ENCODE assay signal across 26 mouse cellular contexts in genomic region chr12:25250881-25251280, GRCm38 (mm10).
DNase-seq lines count a peak whose midpoint lies in the region; ATAC-seq and TF ChIP-seq lines count a peak whose summit lies in the region.
"Had no signal": no experiment of that assay in that cellular context is flagged by ENCODE, and none has a peak within 500 bp of the region (broad histone marks: within the 10 kb centered on the region; RNA-seq: fewer than 3 reads in every experiment).

No protein-coding gene starts in this region.

- H3K36me3 ChIP-seq in kidney, adult 2 months (ENCODE audit: control insufficient read depth, insufficient read depth, low read length): no peaks in the 10 kb centered on the region
- H3K36me3 ChIP-seq in kidney, embryonic 15.5 days: no peaks in the 10 kb centered on the region
- H3K36me3 ChIP-seq in lung, embryonic 14.5 days (ENCODE audit: insufficient read depth): no peaks in the 10 kb centered on the region
- H3K36me3 ChIP-seq in spleen, adult 2 months (ENCODE audit: control insufficient read depth, insufficient read depth, low read length): no peaks in the 10 kb centered on the region
- H3K36me3 ChIP-seq: embryonic facial prominence, embryonic 13.5 days; heart, embryonic 13.5 days; liver, embryonic 15.5 days; midbrain, embryonic 12.5 days had no signal

- WGBS in kidney, adult 2 months: 53% methylated on average over 3 of the region's 3 CpGs
- 55% methylated on average over 3 of the region's 3 CpGs for WGBS in kidney, embryonic 15.5 days
- WGBS in lung, embryonic 14.5 days: 50% methylated on average over 3 of the region's 3 CpGs
- 89% methylated on average over 3 of the region's 3 CpGs for WGBS in spleen, adult 2 months

- H3K27ac ChIP-seq in kidney, adult 2 months (ENCODE audit: insufficient read depth, low read depth, low read length): 0 out of 2 replicates have a peak overlapping the region, but pooled peaks have one; percentile 34
- no peak overlapping the region for H3K27ac ChIP-seq in kidney, embryonic 15.5 days
- peak overlapping the region; percentile 5; the same call in 1 of the 2 replicates for H3K27ac ChIP-seq in lung, embryonic 14.5 days (ENCODE audit: low read depth)
- peak overlapping the region; percentile 4; the same call in 1 of the 2 replicates for H3K27ac ChIP-seq in spleen, adult 2 months (ENCODE audit: insufficient read depth, low read length)
- H3K27ac ChIP-seq: embryonic facial prominence, embryonic 13.5 days; forebrain, embryonic 13.5 days; heart, embryonic 13.5 days; midbrain, embryonic 12.5 days; stomach, postnatal 0 days had no signal

- peaks cover 20% of the 10 kb centered on the region; the same call in 1 of the 2 replicates for H3K4me1 ChIP-seq in kidney, adult 2 months (ENCODE audit: control insufficient read depth, insufficient read depth, low read length)
- peaks cover 15% of the 10 kb centered on the region for H3K4me1 ChIP-seq in kidney, embryonic 15.5 days
- H3K4me1 ChIP-seq in lung, embryonic 14.5 days (ENCODE audit: insufficient read depth): peaks cover 5% of the 10 kb centered on the region
- peaks cover 12% of the 10 kb centered on the region; the same call in 1 of the 2 replicates for H3K4me1 ChIP-seq in spleen, adult 2 months (ENCODE audit: control insufficient read depth, insufficient read depth, insufficient read length)

- no peak for TF ChIP-seq POLR2A in kidney, adult 2 months (IDR thresholded peaks at IDR 0.05; ENCODE audit: low read depth, low read length)
- TF ChIP-seq POLR2A in spleen, adult 2 months (IDR thresholded peaks at IDR 0.05; ENCODE audit: low read depth, low read length): no peak

- H3K4me2 ChIP-seq in kidney, embryonic 15.5 days: no peak overlapping the region
- H3K4me2 ChIP-seq in lung, embryonic 14.5 days: no peak overlapping the region
- H3K4me2 ChIP-seq: embryonic facial prominence, embryonic 13.5 days; forebrain, embryonic 13.5 days; heart, embryonic 13.5 days; liver, embryonic 15.5 days; midbrain, embryonic 12.5 days had no signal

- H3K9ac ChIP-seq in kidney, embryonic 15.5 days: no peak overlapping the region
- H3K9ac ChIP-seq in lung, embryonic 14.5 days: no peak overlapping the region
- H3K9ac ChIP-seq: embryonic facial prominence, embryonic 13.5 days; forebrain, embryonic 13.5 days; heart, embryonic 13.5 days; liver, embryonic 15.5 days; midbrain, embryonic 12.5 days had no signal

- H3K27me3 ChIP-seq in kidney, adult 2 months (replicated peaks; ENCODE audit: control insufficient read depth, insufficient read depth, low read length): no peaks in the 10 kb centered on the region
- H3K27me3 ChIP-seq in kidney, embryonic 15.5 days: no peaks in the 10 kb centered on the region
- no peaks in the 10 kb centered on the region for H3K27me3 ChIP-seq in lung, embryonic 14.5 days (ENCODE audit: insufficient read depth, low read length)
- no peaks in the 10 kb centered on the region for H3K27me3 ChIP-seq in spleen, adult 2 months (ENCODE audit: control insufficient read depth, insufficient read depth, low read length)
- H3K27me3 ChIP-seq: embryonic facial prominence, embryonic 13.5 days; forebrain, embryonic 13.5 days; heart, embryonic 13.5 days; liver, embryonic 15.5 days; midbrain, embryonic 12.5 days; Patski had no signal

- ATAC-seq in kidney, embryonic 15.5 days (replicated peaks; ENCODE audit: low FRiP score): no peak
- ATAC-seq in lung, embryonic 14.5 days (ENCODE audit: insufficient read depth): no peak
- ATAC-seq: forebrain, embryonic 13.5 days; hindbrain, embryonic 16.5 days; Patski had no signal

- TF ChIP-seq CTCF in kidney, adult 2 months (conservative IDR thresholded peaks at IDR 0.05; ENCODE audit: insufficient read depth, insufficient read length, low read depth, low read length): no peak
- TF ChIP-seq CTCF in lung, embryonic 14.5 days (IDR thresholded peaks at IDR 0.05; ENCODE audit: low read depth): no peak
- TF ChIP-seq CTCF in spleen, adult 2 months (IDR thresholded peaks at IDR 0.05; ENCODE audit: extremely low read depth, insufficient read depth, insufficient read length, insufficient replicate concordance): no peak

- peak; percentile 63 for DNase-seq in kidney, adult 2 months
- DNase-seq in lung, embryonic 14.5 days: no peak
- DNase-seq in lung, postnatal 14 days: no peak
- DNase-seq in spleen, adult 2 months (ENCODE audit: low read depth in 1 of 2, low spot score in 2 of 2): no peak
- DNase-seq in spleen, adult 18-20 months: no peak
- DNase-seq in left cerebral cortex, adult 9 months (ENCODE audit: low spot score in 2 of 2): no peak
- DNase-seq: adrenal gland, postnatal 14 days; cerebellum, adult 18-20 months; cerebellum, postnatal 10 days; gastrocnemius, postnatal 10 days; heart, postnatal 10 days; layer of hippocampus, postnatal 36 days; liver; lung, postnatal 36 days; right cerebral cortex, postnatal 25 days; thymus, adult 18-20 months; thymus, postnatal 25 days had no signal

- no peaks in the 10 kb centered on the region; the same call in 1 of the 2 replicates for H3K9me3 ChIP-seq in kidney, embryonic 15.5 days (replicated peaks)
- peaks cover 5% of the 10 kb centered on the region; the same call in 1 of the 2 replicates for H3K9me3 ChIP-seq in lung, embryonic 14.5 days (ENCODE audit: low read depth, low read length)
- H3K9me3 ChIP-seq: liver, embryonic 15.5 days had no signal

- H3K4me3 ChIP-seq in kidney, adult 2 months (ENCODE audit: insufficient read depth, low read depth, low read length): no peak overlapping the region
- no peak overlapping the region for H3K4me3 ChIP-seq in kidney, embryonic 15.5 days (replicated peaks)
- no peak overlapping the region for H3K4me3 ChIP-seq in lung, embryonic 14.5 days (ENCODE audit: low read depth, low read length)
- H3K4me3 ChIP-seq in spleen, adult 2 months (ENCODE audit: extremely low read depth, insufficient read depth, insufficient read length): no peak overlapping the region
- H3K4me3 ChIP-seq: embryonic facial prominence, embryonic 13.5 days; forebrain, embryonic 13.5 days; heart, embryonic 13.5 days; liver, embryonic 15.5 days; midbrain, embryonic 12.5 days had no signal
